Mouse (Mus musculus): ENCODE data around the gene Zfp142. TPM values are rescaled to one million over a fixed set of nuclear protein-coding genes. Genes with fewer than 3 reads are reported as not detected.

The Zfp142 gene
- total RNA-seq, 2 experiments from 2014 or later = 7.7 to 8.5 TPM

DNA sequence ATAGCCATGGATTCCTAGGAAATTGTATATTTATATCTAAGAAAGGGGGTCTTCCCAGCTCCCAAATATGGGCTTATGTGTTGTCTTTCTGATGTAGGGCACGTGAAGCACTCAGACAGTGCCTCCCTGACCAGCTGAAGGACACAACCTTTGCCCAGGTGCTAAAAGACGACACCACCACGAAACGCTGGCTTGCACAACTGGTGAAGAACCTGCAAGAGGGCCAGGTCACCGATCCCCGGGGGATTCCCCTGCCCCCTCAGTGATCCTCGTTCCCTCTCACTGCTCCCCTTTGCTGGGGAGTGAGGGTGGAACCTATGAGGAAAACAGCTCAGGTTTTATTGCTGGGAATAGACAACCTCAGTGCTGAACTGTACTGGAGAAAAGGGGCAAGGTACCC lies 59.5 kb downstream of the Zfp142 start:
- intact Hi-C loops (cut with DNase I; ENCODE audit: low total_unique reads) = no loop called here
- DNase-seq = no peak

DNA sequence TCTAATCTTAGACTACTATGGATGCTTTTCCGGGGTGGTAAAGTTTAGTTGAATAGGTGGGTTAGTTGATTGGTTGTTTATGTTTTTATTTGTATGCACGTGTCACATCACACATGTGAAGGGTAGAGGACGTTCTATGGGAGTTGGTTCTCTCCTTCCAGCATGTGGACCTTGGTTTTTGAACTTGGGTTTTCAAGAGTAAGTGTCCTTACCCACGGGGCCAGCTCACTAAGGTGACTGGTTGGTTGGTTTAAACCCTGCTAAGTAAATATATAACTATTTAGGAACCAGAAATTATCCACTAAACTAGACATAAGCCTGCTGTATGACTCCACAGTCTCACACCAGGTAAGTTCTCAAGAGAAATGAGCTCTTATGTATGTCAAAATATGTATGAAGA lies 63.3 kb downstream of the Zfp142 start:
- intact Hi-C loops (cut with DNase I; ENCODE audit: low total_unique reads) = no loop called here
- DNase-seq = no peak

DNA sequence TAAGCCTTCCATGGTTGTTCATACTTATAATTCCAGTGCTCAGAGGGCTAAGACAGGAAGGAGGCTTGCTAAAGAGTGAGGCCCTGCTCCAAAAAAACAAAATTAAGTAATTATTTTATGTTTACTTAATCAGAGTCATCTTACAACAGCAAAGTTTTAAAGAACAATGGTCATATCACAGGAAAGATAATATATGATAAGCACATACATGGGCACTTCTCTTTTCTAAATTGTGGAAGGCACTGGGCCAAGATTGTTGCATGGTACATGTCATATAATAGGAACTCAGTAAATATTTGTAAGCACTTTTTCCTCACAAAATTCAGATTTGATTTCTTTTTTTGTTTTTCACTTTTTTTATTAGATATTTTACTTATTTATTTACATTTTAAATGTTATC lies 68.2 kb downstream of the Zfp142 start:
- intact Hi-C loops (cut with DNase I; ENCODE audit: low total_unique reads) = no loop called here
- no peak for DNase-seq

Small RNA genes within 50 kb of the gene (microRNA-seq; reads per million reads assigned to microRNA genes)
- 0 reads per million in 2 experiments for gene Gm25035

Other genes with a start within 250 kb of the Zfp142 start
- gene Catip, start 226.1 kb downstream of the Zfp142 start, total RNA-seq (2021) = under 1 TPM; 0.10 to 0.20 TPM
- gene Slc11a1, start 213.1 kb downstream of the Zfp142 start, total RNA-seq (2021) = 1 to 10 TPM; 2.5 to 4.5 TPM
- 10 to 100 TPM; 88.2 to 88.5 TPM for gene Ctdsp1, start 196.7 kb downstream of the Zfp142 start, total RNA-seq (2021)
- gene Vil1, start 178.9 kb downstream of the Zfp142 start, total RNA-seq (2021) = under 1 TPM; 0.27 TPM
- 10 to 100 TPM; 10.5 to 12.5 TPM for gene Cnot9, start 82.2 kb downstream of the Zfp142 start, total RNA-seq (2021)
- 10 to 100 TPM; 72.7 to 76.3 TPM for gene Plcd4, start 45.4 kb downstream of the Zfp142 start, total RNA-seq (2021)
- 10 to 100 TPM in 1 of 2 experiments, 1 to 10 TPM in 1; 6.6 to 10.6 TPM for gene Usp37, start 44.0 kb downstream of the Zfp142 start, total RNA-seq (2021)
- 10 to 100 TPM; 13.1 to 16.8 TPM for gene Bcs1l, start within 50 bp of the Zfp142 start, total RNA-seq (2021)
- gene Rnf25, start 13.2 kb upstream of the Zfp142 start, total RNA-seq (2021) = 10 to 100 TPM; 14.6 to 16.1 TPM
- 1 to 10 TPM; 1.0 to 1.8 TPM for gene Stk36, start 13.2 kb upstream of the Zfp142 start, total RNA-seq (2021)
- 10 to 100 TPM in 1 of 2 experiments, 1 to 10 TPM in 1; 9.1 to 10.5 TPM for gene Ttll4, start 73.5 kb upstream of the Zfp142 start, total RNA-seq (2021)
- gene Cyp27a1, start 125.3 kb upstream of the Zfp142 start, total RNA-seq (2021) = 10 to 100 TPM in 1 of 2 experiments, 1 to 10 TPM in 1; 9.9 to 22.2 TPM
- gene Prkag3, start 161.0 kb upstream of the Zfp142 start, total RNA-seq (2021) = 100 to 1,000 TPM in 1 of 2 experiments, 10 to 100 TPM in 1; 76.2 to 109 TPM
- 1 to 10 TPM in 1 of 2 experiments, under 1 TPM in 1; 0.49 to 1.7 TPM for gene Wnt6, start 183.6 kb upstream of the Zfp142 start, total RNA-seq (2021)
- gene Wnt10a, start 203.3 kb upstream of the Zfp142 start, total RNA-seq (2021) = under 1 TPM in 1 of 2 experiments, not detected in 1; 0.10 TPM